Mouse (Mus musculus) fibroblast of lung, adult 2 months (primary cell): ENCODE results near the gene Klk1b1.
"Not testable (repeated sequence)": the region's sequence is repeated elsewhere in the genome, so short reads cannot be mapped to it uniquely, and the experiment has no call there.

Experiments
- DNase-seq: peaks from one replicate; pipeline ENCODE4 v3.0.0-alpha.2; 2011; ENCODE audit warnings: low read depth

Klk1b1 gene

GRCm38 (mm10) chr7:44004847-44005246 lies 38.3 kb downstream of the Klk1b1 start:
- no peak for DNase-seq

GRCm38 (mm10) chr7:44011868-44012267 lies 45.3 kb downstream of the Klk1b1 start, which contains the start of gene Klk1b26:
Gene Klk1b26, plus strand, starts transcription at chr7:44012168.
- DNase-seq, result not testable (repeated sequence)

- DNase-seq, result not testable (repeated sequence)
These were observed 48.1 kb downstream of the Klk1b1 start for GRCm38 (mm10) chr7:44014666-44015065.

GRCm38 (mm10) chr7:44015071-44015470 lies 48.5 kb downstream of the Klk1b1 start:
- DNase-seq, result no peak
